Mouse (Mus musculus): Measurements from ENCODE around the gene Stac3. TPM values are rescaled to one million over a fixed set of nuclear protein-coding genes. Genes with fewer than 3 reads are reported as not detected.
A peak's percentile ranks its signal among the peaks of the same experiment; 100 is the strongest.

The Stac3 gene
- total RNA-seq (2014; fragmentation: Nextera tagmentation) = not detected in 2 replicates
- not detected in 2 replicates for total RNA-seq (2017)

GRCm38 (mm10) chr10:127500894-127501893, at the start of gene Stac3:
Gene Stac3 (plus strand): TSS chr10:127501686.
- ATAC-seq (replicated peaks; ENCODE audit: low FRiP score, low TSS enrichment, poor library complexity, severe bottlenecking) = no peak

- ATAC-seq (replicated peaks; ENCODE audit: low FRiP score, low TSS enrichment, poor library complexity, severe bottlenecking) = peak; percentile 34; the same call in 1 of the 2 replicates
These were observed 47.8 kb upstream of the Stac3 start for GRCm38 (mm10) chr10:127453701-127454100.

- no peak for ATAC-seq (replicated peaks; ENCODE audit: low FRiP score, low TSS enrichment, poor library complexity, severe bottlenecking)
These were observed 38.9 kb upstream of the Stac3 start for GRCm38 (mm10) chr10:127462411-127463096.

GRCm38 (mm10) chr10:127471281-127471988, 30.1 kb upstream of the Stac3 start:
- peak; percentile 56; the same call in 1 of the 2 replicates for ATAC-seq (replicated peaks; ENCODE audit: low FRiP score, low TSS enrichment, poor library complexity, severe bottlenecking)

- ATAC-seq (replicated peaks; ENCODE audit: low FRiP score, low TSS enrichment, poor library complexity, severe bottlenecking) = no peak
These were observed 28.8 kb upstream of the Stac3 start for GRCm38 (mm10) chr10:127472722-127473121.

GRCm38 (mm10) chr10:127475175-127475574, 26.3 kb upstream of the Stac3 start:
- no peak for ATAC-seq (replicated peaks; ENCODE audit: low FRiP score, low TSS enrichment, poor library complexity, severe bottlenecking)

GRCm38 (mm10) chr10:127476541-127476940, 24.9 kb upstream of the Stac3 start:
- no peak for ATAC-seq (replicated peaks; ENCODE audit: low FRiP score, low TSS enrichment, poor library complexity, severe bottlenecking)

GRCm38 (mm10) chr10:127477301-127477700, 24.2 kb upstream of the Stac3 start:
- ATAC-seq (replicated peaks; ENCODE audit: low FRiP score, low TSS enrichment, poor library complexity, severe bottlenecking) = no peak

GRCm38 (mm10) chr10:127479131-127479530, 22.4 kb upstream of the Stac3 start:
- ATAC-seq (replicated peaks; ENCODE audit: low FRiP score, low TSS enrichment, poor library complexity, severe bottlenecking) = peak; percentile 56; the same call in 1 of the 2 replicates

- peak; percentile 30; the same call in 1 of the 2 replicates for ATAC-seq (replicated peaks; ENCODE audit: low FRiP score, low TSS enrichment, poor library complexity, severe bottlenecking)
These were observed 20.4 kb upstream of the Stac3 start for GRCm38 (mm10) chr10:127480833-127481813.

- ATAC-seq (replicated peaks; ENCODE audit: low FRiP score, low TSS enrichment, poor library complexity, severe bottlenecking) = no peak
These were observed 16.3 kb upstream of the Stac3 start for GRCm38 (mm10) chr10:127485235-127485634.

- no peak for ATAC-seq (replicated peaks; ENCODE audit: low FRiP score, low TSS enrichment, poor library complexity, severe bottlenecking)
These were observed 12.6 kb upstream of the Stac3 start for GRCm38 (mm10) chr10:127488856-127489255.

GRCm38 (mm10) chr10:127490160-127491127, 11.0 kb upstream of the Stac3 start:
- ATAC-seq (replicated peaks; ENCODE audit: low FRiP score, low TSS enrichment, poor library complexity, severe bottlenecking) = no peak

GRCm38 (mm10) chr10:127491128-127491512, 10.4 kb upstream of the Stac3 start:
- ATAC-seq (replicated peaks; ENCODE audit: low FRiP score, low TSS enrichment, poor library complexity, severe bottlenecking) = no peak

GRCm38 (mm10) chr10:127492118-127492517, 9.4 kb upstream of the Stac3 start:
- no peak for ATAC-seq (replicated peaks; ENCODE audit: low FRiP score, low TSS enrichment, poor library complexity, severe bottlenecking)

- ATAC-seq (replicated peaks; ENCODE audit: low FRiP score, low TSS enrichment, poor library complexity, severe bottlenecking) = no peak
These were observed 5.3 kb upstream of the Stac3 start for GRCm38 (mm10) chr10:127496156-127496555.

- ATAC-seq (replicated peaks; ENCODE audit: low FRiP score, low TSS enrichment, poor library complexity, severe bottlenecking) = no peak
These were observed 2.0 kb upstream of the Stac3 start for GRCm38 (mm10) chr10:127499516-127499915.

Measured in megakaryocyte-erythroid progenitor cell, adult 5-6 weeks (primary cell).